Mouse (Mus musculus) CH12.LX (cell line): ENCODE measurements at regions not wholly inside any gene's neighbourhood (a gene's known extent, or its start where the extent isn't known, plus 50 kb on each side); places are given as distances from the start of the nearest gene placed in this dataset.
A peak's percentile ranks its signal among the peaks of the same experiment; 100 is the strongest.

Source experiments
- DNase-seq: peaks from one replicate; pipeline ENCODE4 v3.0.0-alpha.2; 2013; ENCODE audit errors: extremely low read depth
- H3K27ac ChIP-seq: 2 replicates; pipeline ENCODE4 v1.5.1; 2012; ENCODE audit warnings: low read depth, mild to moderate bottlenecking, control low read depth, moderate library complexity; ENCODE audit not compliant: insufficient read depth
- H3K27me3 ChIP-seq: replicated peaks from 2 replicates; pipeline ENCODE3; 2012; ENCODE audit warnings: inconsistent platforms
- H3K36me3 ChIP-seq, 2 experiments: replicated peaks in 1 of 2; 2 replicates each; pipeline versions ENCODE3 to v1.6.1; 2012; ENCODE audit warnings: inconsistent platforms in 1 of 2, low read length in 1 of 2, mild to moderate bottlenecking in 1 of 2, mixed read lengths in 1 of 2, moderate library complexity in 1 of 2; ENCODE audit not compliant: control insufficient read depth in 1 of 2, insufficient read depth in 1 of 2
- H3K4me1 ChIP-seq, 2 experiments: 2 replicates each; pipeline ENCODE4 v1.6.1; 2012; ENCODE audit warnings: inconsistent platforms in 1 of 2, moderate library complexity in 1 of 2; ENCODE audit not compliant: insufficient read depth in 2 of 2, control insufficient read depth in 1 of 2
- H3K4me2 ChIP-seq: 2 replicates; pipeline ENCODE4 v1.6.1; 2012; ENCODE audit warnings: low read depth, mild to moderate bottlenecking, control low read depth; ENCODE audit not compliant: poor library complexity, insufficient read depth, severe bottlenecking
- H3K4me3 ChIP-seq, 3 experiments: fragments of 150-350 bp in 1 of 3; sonication (generic) in 1 of 3; replicated peaks in 1 of 3; 2 replicates each; pipeline versions ENCODE3 to v1.5.1; 2011 to 2012; ENCODE audit warnings: low read depth in 2 of 3, low read length in 2 of 3, mild to moderate bottlenecking in 2 of 3, moderate library complexity in 2 of 3, control low read depth in 1 of 3, improper control_type of control experiment in 1 of 3, inconsistent platforms in 1 of 3, mixed read lengths in 1 of 3; ENCODE audit not compliant: poor library complexity in 1 of 3
- H3K79me2 ChIP-seq: replicated peaks from 2 replicates; pipeline ENCODE4 v1.6.1; 2012; ENCODE audit warnings: mild to moderate bottlenecking, moderate library complexity; ENCODE audit not compliant: control insufficient read depth, poor library complexity, insufficient read depth, severe bottlenecking; ENCODE audit errors: extremely low read depth
- H3K9ac ChIP-seq: 2 replicates; pipeline ENCODE4 v1.6.1; 2012; ENCODE audit warnings: low read depth, mild to moderate bottlenecking, control low read depth, moderate library complexity; ENCODE audit not compliant: insufficient read depth
- H3K9me3 ChIP-seq: replicated peaks from 2 replicates; pipeline ENCODE3; 2012; ENCODE audit warnings: low read length, inconsistent platforms, mixed read lengths
- ELF1 ChIP-seq: IDR thresholded peaks from 2 replicates; pipeline ENCODE4 v1.6.1; 2014; ENCODE audit warnings: low read depth, mild to moderate bottlenecking, inconsistent platforms, low read length, improper control_type of control experiment
- ETS1 ChIP-seq: conservative IDR thresholded peaks from 2 replicates; pipeline ENCODE4 v1.6.1; 2012; ENCODE audit warnings: low read depth, mild to moderate bottlenecking, inconsistent platforms, low read length, improper control_type of control experiment, moderate library complexity
- HCFC1 ChIP-seq: IDR thresholded peaks from 2 replicates; pipeline ENCODE4 v1.6.1; 2012; ENCODE audit warnings: low read depth, mild to moderate bottlenecking, inconsistent platforms, low read length, improper control_type of control experiment
- IRF4 ChIP-seq: IDR thresholded peaks from 2 replicates; pipeline ENCODE4 v1.6.1; 2014; ENCODE audit warnings: low read depth, mild to moderate bottlenecking, inconsistent platforms, low read length, improper control_type of control experiment
- JUN ChIP-seq: IDR thresholded peaks from 2 replicates; pipeline ENCODE4 v1.6.1; 2011; ENCODE audit warnings: low read depth, mild to moderate bottlenecking, low read length, improper control_type of control experiment, moderate library complexity; ENCODE audit not compliant: insufficient read depth
- MEF2A ChIP-seq: IDR thresholded peaks from 2 replicates; pipeline ENCODE4 v1.6.1; 2014; ENCODE audit warnings: low read depth, mild to moderate bottlenecking, inconsistent platforms, low read length, improper control_type of control experiment, borderline replicate concordance
- MYC ChIP-seq: IDR thresholded peaks from 2 replicates; pipeline ENCODE4 v1.6.1; 2011; ENCODE audit warnings: low read depth, mild to moderate bottlenecking, improper control_type of control experiment, low read length
- NRF1 ChIP-seq: IDR thresholded peaks from 2 replicates; pipeline ENCODE4 v1.6.1; 2014; ENCODE audit warnings: low read depth, mild to moderate bottlenecking, inconsistent platforms, low read length, improper control_type of control experiment, moderate library complexity
- POLR2A ChIP-seq: IDR thresholded peaks from 2 replicates; pipeline ENCODE4 v1.6.1; 2011; ENCODE audit warnings: low read depth, mild to moderate bottlenecking, improper control_type of control experiment, low read length
- SIN3A ChIP-seq: IDR thresholded peaks from 2 replicates; pipeline ENCODE4 v1.6.1; 2012; ENCODE audit warnings: low read length, improper control_type of control experiment, inconsistent platforms
- UBTF ChIP-seq: IDR thresholded peaks from 2 replicates; pipeline ENCODE4 v1.6.1; 2012; ENCODE audit warnings: low read depth, mild to moderate bottlenecking, inconsistent platforms, low read length, improper control_type of control experiment, moderate library complexity
- USF1 ChIP-seq: IDR thresholded peaks from 2 replicates; pipeline ENCODE4 v1.6.1; 2014; ENCODE audit warnings: low read depth, mild to moderate bottlenecking, inconsistent platforms, low read length, improper control_type of control experiment
- USF2 ChIP-seq: conservative IDR thresholded peaks from 2 replicates; pipeline ENCODE4 v1.6.1; 2011; ENCODE audit warnings: low read depth, low read length, improper control_type of control experiment
- ZC3H11A ChIP-seq: IDR thresholded peaks from 2 replicates; pipeline ENCODE4 v1.6.1; 2012; ENCODE audit warnings: low read depth, mild to moderate bottlenecking, inconsistent platforms, low read length, improper control_type of control experiment
- ZMIZ1 ChIP-seq: IDR thresholded peaks from 2 replicates; pipeline ENCODE4 v1.6.1; 2012; ENCODE audit warnings: low read depth, mild to moderate bottlenecking, inconsistent platforms, low read length, improper control_type of control experiment
- ZNF384 ChIP-seq: IDR thresholded peaks from 2 replicates; pipeline ENCODE4 v1.6.1; 2012; ENCODE audit warnings: low read depth, low read length, improper control_type of control experiment, inconsistent platforms
- dilution Hi-C: fragments of 300-500 bp; cut with MboI; formaldehyde crosslinking; loops from 2 replicates; pipeline ENCODE4 v1.14.3; 2020; ENCODE audit warnings: low sequenced_read_pairs; ENCODE audit not compliant: extremely low pct_unique_long_range_greater_than_20kb, extremely low pct_ligation_motif_present
- in situ Hi-C: fragments of 300-500 bp; cut with MboI; formaldehyde crosslinking; loops from 3 replicates; pipeline ENCODE4 v1.14.3; 2019; ENCODE audit warnings: low sequenced_read_pairs, low pct_ligation_motif_present, low pct_unique_long_range_greater_than_20kb, mixed read lengths

DNA sequence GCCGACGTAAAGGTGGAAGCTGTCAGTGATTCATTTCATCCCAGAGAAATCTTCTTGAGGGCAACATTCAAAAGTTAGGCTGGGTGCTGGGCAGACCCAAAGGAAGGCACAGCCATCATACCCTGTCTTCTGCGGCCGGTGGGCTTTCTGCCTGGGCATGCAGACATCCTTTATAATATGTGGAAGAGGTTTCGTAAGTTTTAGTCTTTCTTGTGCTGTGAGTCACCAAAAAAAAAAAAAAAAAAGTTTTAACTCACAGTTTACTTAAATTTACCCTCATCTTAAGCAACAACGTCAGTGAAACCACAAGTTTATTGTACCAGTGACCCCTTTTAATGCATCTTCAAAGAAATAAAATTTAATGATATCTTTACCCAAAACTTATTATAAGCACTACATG is 128.7 kb downstream of the Dusp6 start:
- dilution Hi-C loops: no loop called here
- Histone ChIP-seq H3K9ac (no peak overlapping the region), H3K27me3 (no peaks in the 10 kb centered on the region), H3K4me1 (peaks cover 3 to 19% of the 10 kb centered on the region in 2 experiments), H3K4me3 (no peak overlapping the region), H3K79me2 (no peaks in the 10 kb centered on the region), H3K27ac (no peak overlapping the region), H3K4me2 (no peak overlapping the region), H3K9me3 (no peaks in the 10 kb centered on the region), H3K36me3 (no peaks in the 10 kb centered on the region)
- TF ChIP-seq MYC (no peak), JUN (no peak), ZNF384 (no peak)
- DNase-seq: no peak
- in situ Hi-C loops: no loop called here

DNA sequence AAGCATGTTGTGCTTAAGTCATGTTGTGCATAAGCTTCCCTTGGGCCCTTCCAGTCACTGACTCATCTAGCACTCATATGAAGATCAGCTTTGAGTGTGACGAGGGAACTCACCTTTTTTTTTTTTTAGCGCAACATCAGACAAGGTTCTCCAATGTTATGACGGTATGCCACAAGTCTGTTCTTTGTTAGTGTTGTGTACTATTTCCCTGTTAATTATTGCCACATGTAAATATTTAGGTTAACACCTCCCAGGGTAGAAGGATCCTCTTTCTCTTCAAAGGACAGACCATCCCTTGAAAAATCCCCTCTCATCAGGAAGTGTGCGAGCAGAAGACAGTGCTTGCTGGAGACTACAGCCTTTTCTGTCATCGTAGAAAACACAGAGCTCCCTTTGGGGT is 129.9 kb downstream of the Dusp6 start:
- peak; percentile 45 for DNase-seq
- no peaks in the 10 kb centered on the region for H3K27me3 ChIP-seq
- H3K4me3 ChIP-seq: no peak overlapping the region
- H3K9ac ChIP-seq: no peak overlapping the region
- H3K9me3 ChIP-seq: no peaks in the 10 kb centered on the region
- dilution Hi-C loops: no loop called here
- no peaks in the 10 kb centered on the region for H3K79me2 ChIP-seq
- H3K4me2 ChIP-seq: peak overlapping the region; percentile 53
- in situ Hi-C loops: no loop called here
- TF ChIP-seq HCFC1 (no peak), ELF1 (0 out of 2 replicates have a peak, but pooled peaks have one; percentile 20), ZNF384 (peak; percentile 85), POLR2A (no peak)
- peaks cover 3 to 19% of the 10 kb centered on the region in 2 experiments for H3K4me1 ChIP-seq
- H3K27ac ChIP-seq: no peak overlapping the region
- no peaks in the 10 kb centered on the region for H3K36me3 ChIP-seq

DNA sequence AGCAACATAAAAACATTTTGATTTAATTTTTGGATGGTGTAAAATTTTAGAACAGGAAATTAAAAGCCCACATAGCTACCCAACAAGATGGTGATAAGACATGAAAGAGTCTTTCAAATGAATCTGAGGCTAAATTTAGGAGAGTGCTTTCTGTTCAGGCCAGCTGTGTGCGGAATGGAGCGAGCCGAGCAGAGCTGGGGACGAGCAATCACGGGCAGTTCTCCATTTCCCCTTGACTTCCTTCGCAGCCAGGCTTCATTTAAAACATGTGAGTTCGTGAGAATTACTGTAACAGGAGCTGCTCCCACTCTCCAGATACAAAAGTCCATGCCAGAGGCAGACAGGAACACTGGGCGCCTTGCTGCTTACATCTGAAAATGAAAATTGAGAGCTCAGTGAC is 130.5 kb downstream of the Dusp6 start:
- TF ChIP-seq USF1 (no peak), HCFC1 (no peak), NRF1 (no peak), SIN3A (no peak), UBTF (no peak), JUN (no peak), IRF4 (no peak), ZC3H11A (no peak), ZMIZ1 (no peak), MEF2A (no peak), ETS1 (no peak), USF2 (no peak), POLR2A (no peak)
- Histone ChIP-seq H3K27ac (no peak overlapping the region), H3K4me2 (peak overlapping the region; percentile 53), H3K9me3 (no peaks in the 10 kb centered on the region), H3K36me3 (no peaks in the 10 kb centered on the region), H3K27me3 (no peaks in the 10 kb centered on the region), H3K4me3 (no peak overlapping the region), H3K4me1 (peaks cover 3 to 19% of the 10 kb centered on the region in 2 experiments), H3K9ac (peak overlapping the region; percentile 47), H3K79me2 (no peaks in the 10 kb centered on the region)
- DNase-seq: peak; percentile 19
- dilution Hi-C loops (no loop called here), in situ Hi-C loops (no loop called here)
